Mouse (Mus musculus) retina, postnatal 1 day (tissue): ENCODE measurements at regions not wholly inside any gene's neighbourhood (a gene's known extent, or its start where the extent isn't known, plus 50 kb on each side); places are given as distances from the start of the nearest gene placed in this dataset.

ENCODE experiments used
- DNase-seq: peaks from one replicate; pipeline ENCODE4 v3.0.0-alpha.2; 2012

GRCm38 (mm10) chr13:78717686-78718431 is 518.3 kb upstream of the Nr2f1 start:
- DNase-seq: no peak

- peak; percentile 8 for DNase-seq
Measured at GRCm38 (mm10) chr13:78717159-78717558, 517.6 kb upstream of the Nr2f1 start.

- DNase-seq: no peak
Measured at GRCm38 (mm10) chr13:78704693-78705092, 505.1 kb upstream of the Nr2f1 start.

GRCm38 (mm10) chr13:78697814-78698519 is 498.4 kb upstream of the Nr2f1 start:
- peak; percentile 36 for DNase-seq

GRCm38 (mm10) chr13:78679255-78679895 is 479.8 kb upstream of the Nr2f1 start:
- DNase-seq: peak; percentile 32

GRCm38 (mm10) chr13:78678241-78678640 is 478.7 kb upstream of the Nr2f1 start:
- peak; percentile 91 for DNase-seq

- DNase-seq: no peak
Measured at GRCm38 (mm10) chr13:78658285-78658684, 458.7 kb upstream of the Nr2f1 start.

GRCm38 (mm10) chr13:78656766-78657165 is 457.2 kb upstream of the Nr2f1 start:
- DNase-seq: no peak

- no peak for DNase-seq
Measured at GRCm38 (mm10) chr13:78656196-78656595, 456.6 kb upstream of the Nr2f1 start.

- DNase-seq: no peak
Measured at GRCm38 (mm10) chr13:78650824-78651223, 451.3 kb upstream of the Nr2f1 start.

GRCm38 (mm10) chr13:78644556-78644955 is 445.0 kb upstream of the Nr2f1 start:
- peak; percentile 24 for DNase-seq

GRCm38 (mm10) chr13:78643023-78643422 is 443.5 kb upstream of the Nr2f1 start:
- DNase-seq: peak; percentile 96

- DNase-seq: no peak
Measured at GRCm38 (mm10) chr13:78642443-78642729, 442.8 kb upstream of the Nr2f1 start.

GRCm38 (mm10) chr13:78641687-78642442 is 442.3 kb upstream of the Nr2f1 start:
- DNase-seq: peak; percentile 68

GRCm38 (mm10) chr13:78640340-78640739 is 440.8 kb upstream of the Nr2f1 start:
- no peak for DNase-seq

- DNase-seq: no peak
Measured at GRCm38 (mm10) chr13:78638462-78638861, 438.9 kb upstream of the Nr2f1 start.

GRCm38 (mm10) chr13:78631609-78632008 is 432.1 kb upstream of the Nr2f1 start:
- no peak for DNase-seq

- peak; percentile 72 for DNase-seq
Measured at GRCm38 (mm10) chr13:78629041-78629727, 429.6 kb upstream of the Nr2f1 start.

- no peak for DNase-seq
Measured at GRCm38 (mm10) chr13:78623652-78624051, 424.1 kb upstream of the Nr2f1 start.

GRCm38 (mm10) chr13:78602861-78603211 is 403.3 kb upstream of the Nr2f1 start:
- no peak for DNase-seq

- peak; percentile 64 for DNase-seq
Measured at GRCm38 (mm10) chr13:78602211-78602860, 402.8 kb upstream of the Nr2f1 start.
